Mouse (Mus musculus): ENCODE measurements at regions not wholly inside any gene's neighbourhood (a gene's known extent, or its start where the extent isn't known, plus 50 kb on each side); places are given as distances from the start of the nearest gene placed in this dataset.

- peak; percentile 100 for ATAC-seq (ENCODE audit: low TSS enrichment)
These were observed 51.0 kb upstream of the Zfp873 start for GRCm38 (mm10) chr10:81996742-81997536.
